ENCODE assay signal across 21 mouse cellular contexts in the genomic region with DNA sequence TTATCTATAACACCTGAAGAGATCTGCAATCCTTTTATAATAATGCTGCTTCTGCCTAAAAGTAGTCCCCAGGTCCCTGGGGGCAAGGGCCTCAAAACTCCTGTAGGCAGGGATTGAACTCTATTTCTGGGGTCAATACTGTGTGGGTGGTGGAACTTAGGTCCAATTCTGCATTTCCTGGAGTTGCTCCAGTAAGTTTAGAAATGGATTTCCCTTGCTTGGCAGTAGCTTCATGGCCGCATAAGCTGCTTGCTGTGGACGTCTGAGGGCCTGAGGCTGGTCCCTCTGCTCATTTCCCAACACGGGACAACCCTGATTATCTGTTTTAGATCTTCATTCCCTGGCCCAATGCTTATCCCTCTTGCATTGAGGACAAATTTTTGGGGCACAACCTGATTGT.
A peak's percentile ranks its signal among the peaks of the same experiment; 100 is the strongest.
DNase-seq lines count a peak whose midpoint lies in the region; ATAC-seq and TF ChIP-seq lines count a peak whose summit lies in the region.
"Had no signal": no experiment of that assay in that cellular context is flagged by ENCODE, and none has a peak within 500 bp of the region (broad histone marks: within the 10 kb centered on the region; RNA-seq: fewer than 3 reads in every experiment).

No protein-coding gene starts in this region.

- H3K9me3 ChIP-seq in limb, embryonic 11.5 days (ENCODE audit: control insufficient read depth, low read length), result no peaks in the 10 kb centered on the region
- H3K9me3 ChIP-seq in limb, embryonic 10.5 days (replicated peaks), result no peaks in the 10 kb centered on the region; the same call in 1 of the 2 replicates
- H3K9me3 ChIP-seq in liver, embryonic 11.5 days (ENCODE audit: control insufficient read depth, low read length), result no peaks in the 10 kb centered on the region
- no peaks in the 10 kb centered on the region; the same call in 1 of the 2 replicates for H3K9me3 ChIP-seq in liver, postnatal 0 days (ENCODE audit: low read length)
- H3K9me3 ChIP-seq: embryonic facial prominence, embryonic 10.5 days; embryonic facial prominence, embryonic 12.5 days; forebrain, embryonic 12.5 days had no signal

- H3K36me3 ChIP-seq in limb, embryonic 11.5 days (ENCODE audit: control insufficient read depth, insufficient read depth, low read length), result no peaks in the 10 kb centered on the region
- no peaks in the 10 kb centered on the region for H3K36me3 ChIP-seq in limb, embryonic 10.5 days
- no peaks in the 10 kb centered on the region for H3K36me3 ChIP-seq in liver, embryonic 11.5 days (ENCODE audit: control insufficient read depth, insufficient read depth, low read length)
- no peaks in the 10 kb centered on the region for H3K36me3 ChIP-seq in liver, postnatal 0 days (replicated peaks; ENCODE audit: insufficient read depth, low read length)
- H3K36me3 ChIP-seq: embryonic facial prominence, embryonic 10.5 days; embryonic facial prominence, embryonic 12.5 days; forebrain, embryonic 10.5 days; forebrain, embryonic 12.5 days had no signal

- H3K4me3 ChIP-seq in limb, embryonic 11.5 days (ENCODE audit: low read depth, low read length), result no peak overlapping the region
- no peak overlapping the region for H3K4me3 ChIP-seq in limb, embryonic 10.5 days
- no peak overlapping the region for H3K4me3 ChIP-seq in liver, embryonic 11.5 days (ENCODE audit: low read depth, low read length)
- H3K4me3 ChIP-seq in liver, postnatal 0 days (ENCODE audit: low read depth, low read length), result no peak overlapping the region
- H3K4me3 ChIP-seq: embryonic facial prominence, embryonic 10.5 days; embryonic facial prominence, embryonic 12.5 days; forebrain, embryonic 10.5 days; forebrain, embryonic 12.5 days had no signal

- no peak overlapping the region for H3K9ac ChIP-seq in limb, embryonic 11.5 days (ENCODE audit: low read length)
- H3K9ac ChIP-seq in liver, embryonic 11.5 days (ENCODE audit: low read depth, low read length), result no peak overlapping the region
- no peak overlapping the region for H3K9ac ChIP-seq in liver, postnatal 0 days (replicated peaks)
- H3K9ac ChIP-seq: embryonic facial prominence, embryonic 12.5 days; forebrain, embryonic 12.5 days had no signal

- no peak for TF ChIP-seq EP300 in liver, postnatal 0 days (IDR thresholded peaks at IDR 0.05; ENCODE audit: low read depth)

- no peak overlapping the region for H3K27ac ChIP-seq in limb, embryonic 11.5 days (replicated peaks; ENCODE audit: low read depth, low read length)
- no peak overlapping the region for H3K27ac ChIP-seq in limb, embryonic 10.5 days
- no peak overlapping the region for H3K27ac ChIP-seq in liver, embryonic 11.5 days (ENCODE audit: low read depth, low read length)
- no peak overlapping the region for H3K27ac ChIP-seq in liver, postnatal 0 days (ENCODE audit: low read depth)
- H3K27ac ChIP-seq: embryonic facial prominence, embryonic 10.5 days; embryonic facial prominence, embryonic 12.5 days; forebrain, embryonic 10.5 days; forebrain, embryonic 12.5 days had no signal

- no peak for TF ChIP-seq CTCF in liver, postnatal 0 days (IDR thresholded peaks at IDR 0.05; ENCODE audit: low read depth)

- no peaks in the 10 kb centered on the region for H3K27me3 ChIP-seq in limb, embryonic 11.5 days (ENCODE audit: control insufficient read depth, insufficient read depth, low read length)
- no peaks in the 10 kb centered on the region for H3K27me3 ChIP-seq in limb, embryonic 10.5 days (ENCODE audit: low read depth, poor library complexity, severe bottlenecking)
- H3K27me3 ChIP-seq in liver, embryonic 11.5 days (replicated peaks; ENCODE audit: control insufficient read depth, insufficient read depth, low read length), result no peaks in the 10 kb centered on the region
- no peaks in the 10 kb centered on the region for H3K27me3 ChIP-seq in liver, postnatal 0 days (ENCODE audit: insufficient read depth, low read length)
- H3K27me3 ChIP-seq: embryonic facial prominence, embryonic 12.5 days; forebrain, embryonic 12.5 days had no signal

- H3K4me1 ChIP-seq in limb, embryonic 11.5 days (ENCODE audit: control insufficient read depth, insufficient read depth, low read length), result no peaks in the 10 kb centered on the region
- no peaks in the 10 kb centered on the region for H3K4me1 ChIP-seq in limb, embryonic 10.5 days
- H3K4me1 ChIP-seq in liver, embryonic 11.5 days (replicated peaks; ENCODE audit: control insufficient read depth, insufficient read depth, low read length), result no peaks in the 10 kb centered on the region
- H3K4me1 ChIP-seq in liver, postnatal 0 days (ENCODE audit: insufficient read depth), result no peaks in the 10 kb centered on the region
- H3K4me1 ChIP-seq: embryonic facial prominence, embryonic 10.5 days; embryonic facial prominence, embryonic 12.5 days had no signal

- ATAC-seq in limb, embryonic 11.5 days (ENCODE audit: insufficient number of reproducible peaks, low FRiP score, low TSS enrichment, low read depth), result no peak
- ATAC-seq in liver, embryonic 11.5 days (replicated peaks; ENCODE audit: low FRiP score), result no peak
- ATAC-seq in liver, postnatal 0 days, result no peak
- ATAC-seq: forebrain, embryonic 14.5 days; forebrain, embryonic 16.5 days had no signal

- DNase-seq in limb, embryonic 11.5 days (ENCODE audit: low spot score), result peak; percentile 9
- DNase-seq in limb, embryonic 10.5 days (ENCODE audit: low spot score), result no peak
- DNase-seq in liver, embryonic 11.5 days (ENCODE audit: low spot score), result peak; percentile 15
- DNase-seq in liver, postnatal 0 days, result no peak
- DNase-seq in fat pad, adult 2 months (ENCODE audit: extremely low read depth, low read depth, low spot score), result peak; percentile 91
- no peak for DNase-seq in right cerebral cortex, adult 2 months (ENCODE audit: low spot score in 2 of 2)
- no peak for DNase-seq in ovary, postnatal 36 days (ENCODE audit: low spot score)
- DNase-seq: adrenal gland, adult 8-10 months; adrenal gland, postnatal 14 days; adrenal gland, postnatal 36 days; cerebellum, adult 11-12 months; cerebellum, adult 2 months; cerebellum, adult 9-10 months; cerebellum, postnatal 10 days; cerebellum, postnatal 25 days had no signal

- WGBS in limb, embryonic 11.5 days, result 80% methylated on average over 3 of the region's 3 CpGs
- 84% methylated on average over 3 of the region's 3 CpGs for WGBS in limb, embryonic 10.5 days
- 73% methylated on average over 3 of the region's 3 CpGs for WGBS in liver, embryonic 11.5 days
- WGBS in liver, postnatal 0 days (ENCODE audit: insufficient replicate concordance), result 68% methylated on average over 3 of the region's 3 CpGs

- no peak overlapping the region for H3K4me2 ChIP-seq in limb, embryonic 11.5 days (ENCODE audit: low read depth, severe bottlenecking)
- H3K4me2 ChIP-seq in liver, embryonic 11.5 days, result no peak overlapping the region
- H3K4me2 ChIP-seq in liver, postnatal 0 days (ENCODE audit: low read depth, low read length), result no peak overlapping the region
- H3K4me2 ChIP-seq: embryonic facial prominence, embryonic 12.5 days; forebrain, embryonic 12.5 days had no signal

Comparison
In these comparisons a context has a peak if more than half of its experiments do, and no peak if none do; other contexts are left out.
1. DNase-seq: peak in limb, embryonic 11.5 days (single experiment), liver, embryonic 11.5 days (single experiment) and fat pad, adult 2 months (single experiment); none in limb, embryonic 10.5 days (single experiment), liver, postnatal 0 days (single experiment), right cerebral cortex, adult 2 months (0 of 2) and ovary, postnatal 36 days (single experiment).